Mouse (Mus musculus): ENCODE data around the gene Igsf3.

DNA sequence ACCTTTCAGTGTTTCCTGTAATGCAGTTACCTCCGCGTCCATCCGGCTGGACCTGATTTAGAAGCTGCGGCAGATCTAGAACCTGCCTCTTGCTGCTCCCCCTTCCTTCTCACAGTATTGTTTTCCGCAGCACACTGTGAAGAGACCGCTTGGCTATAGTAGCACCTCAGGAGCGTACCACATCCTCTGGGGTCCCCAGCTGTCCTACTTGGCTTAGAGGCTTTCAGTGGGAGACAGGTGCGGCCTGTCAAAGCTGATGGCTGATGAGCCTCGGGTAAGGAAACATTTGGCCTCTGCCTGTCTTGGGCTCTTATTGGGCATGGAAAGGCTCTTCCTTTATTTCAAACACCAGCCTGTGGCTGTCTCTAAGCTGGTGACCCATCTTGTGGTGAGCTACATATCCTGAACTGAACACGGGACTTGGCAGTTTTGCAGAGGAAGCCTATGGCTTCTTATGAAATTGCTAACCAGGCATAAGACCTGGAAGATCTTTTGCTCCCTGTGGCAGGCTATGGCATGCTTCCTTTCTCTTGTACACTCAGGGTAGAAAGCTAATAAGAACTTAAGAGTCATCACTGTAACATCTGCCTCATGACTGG lies 120.6 kb downstream of the Igsf3 start:
- TF ChIP-seq CTCF (conservative IDR thresholded peaks at IDR 0.05; ENCODE audit: insufficient read depth, insufficient read length, low read depth, low read length) (no peak), POLR2A (IDR thresholded peaks at IDR 0.05; ENCODE audit: low read depth, low read length) (no peak)
